8 mouse cellular contexts compared by ENCODE assay signal in the genomic region with DNA sequence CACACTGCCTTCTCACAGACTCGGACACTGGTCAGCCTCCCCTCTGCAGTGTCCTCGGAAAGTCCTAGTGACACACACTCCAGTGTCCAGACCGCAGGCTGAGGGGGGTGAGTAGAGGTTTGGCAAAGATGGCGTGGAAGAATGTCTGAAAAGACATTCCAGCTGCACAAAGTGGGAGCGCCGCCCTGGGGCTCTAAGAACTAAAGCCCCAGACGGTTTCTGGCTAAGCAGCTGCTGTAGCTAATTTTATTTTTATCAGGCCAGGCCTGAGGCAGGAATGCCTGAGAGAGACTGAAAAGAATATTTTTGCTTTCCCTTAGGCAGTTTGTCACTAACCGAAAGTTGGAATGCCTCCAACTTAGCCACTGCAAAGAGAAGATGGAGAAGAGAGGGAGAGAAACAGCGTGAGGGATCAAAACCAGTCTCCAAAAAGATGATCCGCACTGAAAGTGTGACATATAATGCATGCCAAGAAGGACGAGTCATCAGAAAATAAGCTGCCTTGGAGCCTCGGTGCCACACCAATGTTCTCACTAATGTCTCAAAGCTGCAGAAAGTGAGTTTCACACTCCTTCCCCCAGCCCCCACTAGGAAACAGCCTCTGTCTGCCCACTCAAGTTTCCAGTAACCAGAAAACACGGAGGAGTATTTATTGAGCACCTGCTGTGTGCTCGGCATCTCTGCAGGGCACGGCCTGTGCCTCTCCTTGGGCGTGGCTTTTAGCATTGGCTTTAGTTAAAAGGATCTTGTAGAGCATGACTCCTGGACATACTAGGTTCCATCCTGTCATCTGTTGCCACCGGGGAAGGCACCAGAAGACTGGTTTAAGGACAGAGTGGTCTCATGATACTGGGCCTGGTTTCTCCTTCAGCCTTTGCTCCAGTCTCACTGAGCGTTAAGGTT. TPM values are rescaled to one million over a fixed set of nuclear protein-coding genes. Genes with fewer than 3 reads are reported as not detected.
DNase-seq lines count a peak whose midpoint lies in the region; ATAC-seq and TF ChIP-seq lines count a peak whose summit lies in the region.

No protein-coding gene starts in this region.

- H3ac ChIP-seq in myocyte (ENCODE audit: control insufficient read depth, insufficient read length), result no peak overlapping the region

- H3K27me3 ChIP-seq in testis, adult 2 months (ENCODE audit: control insufficient read depth, insufficient read depth, low read length), result no peaks in the 10 kb centered on the region
- no peaks in the 10 kb centered on the region for H3K27me3 ChIP-seq in heart, embryonic 11.5 days (ENCODE audit: control insufficient read depth, insufficient read depth, low read length)
- H3K27me3 ChIP-seq in myocyte (ENCODE audit: control insufficient read depth, insufficient read depth, insufficient read length), result no peaks in the 10 kb centered on the region

- no peak for TF ChIP-seq POLR2A in testis, adult 2 months (IDR thresholded peaks at IDR 0.05; ENCODE audit: control insufficient read depth, low read depth, low read length)
- peak; percentile 13 for TF ChIP-seq POLR2A in myocyte (IDR thresholded peaks at IDR 0.05; ENCODE audit: insufficient read length, low read depth)

- no peaks in the 10 kb centered on the region for H3K9me3 ChIP-seq in heart, embryonic 11.5 days (replicated peaks; ENCODE audit: control insufficient read depth, low read length)

- H3K79me2 ChIP-seq in myocyte (ENCODE audit: control insufficient read depth, insufficient read depth), result no peaks in the 10 kb centered on the region

- ATAC-seq in erythroid progenitor cell, adult 5-6 weeks (replicated peaks; ENCODE audit: low FRiP score, poor library complexity, severe bottlenecking), result 0 out of 2 replicates have a peak, but pooled peaks have one; percentile 46
- no peak for ATAC-seq in heart, embryonic 11.5 days (replicated peaks; ENCODE audit: insufficient number of reproducible peaks, low FRiP score, low TSS enrichment)
- no peak for ATAC-seq in monocyte, adult 5-6 weeks (replicated peaks; ENCODE audit: insufficient number of reproducible peaks, low FRiP score, low TSS enrichment, poor library complexity, severe bottlenecking)

- 61% methylated on average over 18 of the region's 18 CpGs for WGBS in heart, embryonic 11.5 days (ENCODE audit: insufficient replicate concordance)

- DNase-seq in testis, postnatal 14 days (ENCODE audit: low spot score), result no peak
- peak; percentile 36 to 50 for DNase-seq in layer of hippocampus, postnatal 10 days (ENCODE audit: low spot score in 2 of 2)
- no peak for DNase-seq in thymus, postnatal 4 days

- no peak overlapping the region for H3K4me3 ChIP-seq in testis, adult 2 months (ENCODE audit: control insufficient read depth, low read depth, low read length)
- H3K4me3 ChIP-seq in heart, embryonic 11.5 days (ENCODE audit: low read depth, low read length), result no peak overlapping the region
- peak overlapping the region; percentile 15 for H3K4me3 ChIP-seq in myocyte

- H3K36me3 ChIP-seq in testis, adult 2 months (ENCODE audit: control insufficient read depth, insufficient read depth, low read length), result no peaks in the 10 kb centered on the region; the same call in 1 of the 2 replicates
- no peaks in the 10 kb centered on the region for H3K36me3 ChIP-seq in heart, embryonic 11.5 days (ENCODE audit: control insufficient read depth, insufficient read depth, low read length)
- H3K36me3 ChIP-seq in myocyte (ENCODE audit: control insufficient read depth, insufficient read depth), result peaks cover 6% of the 10 kb centered on the region

- no peak overlapping the region for H3K4me2 ChIP-seq in heart, embryonic 11.5 days
- H3K4me2 ChIP-seq in myocyte (ENCODE audit: low read depth), result peak overlapping the region; percentile 85

- H3K9ac ChIP-seq in heart, embryonic 11.5 days (ENCODE audit: low read depth, low read length), result peak overlapping the region; percentile 43

- TF ChIP-seq CTCF in testis, adult 2 months (IDR thresholded peaks at IDR 0.05; ENCODE audit: control insufficient read depth, insufficient read depth, insufficient replicate concordance, low read depth, low read length), result no peak

- peak overlapping the region; percentile 66 for H3K27ac ChIP-seq in testis, adult 2 months (ENCODE audit: control insufficient read depth, insufficient read depth, low read depth, low read length)
- H3K27ac ChIP-seq in heart, embryonic 11.5 days (ENCODE audit: low read depth, low read length), result peak overlapping the region; percentile 70

- no peaks in the 10 kb centered on the region for H3K4me1 ChIP-seq in testis, adult 2 months (ENCODE audit: control insufficient read depth, insufficient read depth, low read length)
- 0 out of 2 replicates have a peak, but pooled peaks cover 6% of the 10 kb centered on the region for H3K4me1 ChIP-seq in heart, embryonic 11.5 days (ENCODE audit: control insufficient read depth, insufficient read depth, low read length)

TF ChIP-seq in myocyte, 11 proteins besides CTCF, POLR2A, EP300 and RAD21:
- TF ChIP-seq SRF (IDR thresholded peaks at IDR 0.05; ENCODE audit: control insufficient read depth, insufficient read length, low read depth) (no peak), CEBPB (IDR thresholded peaks at IDR 0.05; ENCODE audit: insufficient read depth, poor library complexity, severe bottlenecking) (no peak), MYOG (IDR thresholded peaks at IDR 0.05; ENCODE audit: control insufficient read depth in 1 of 3, insufficient read depth in 1 of 3, insufficient read length in 2 of 3, low read depth in 2 of 3) (peak; percentile 11 to 95 (median 88)), REST (IDR thresholded peaks at IDR 0.05; ENCODE audit: insufficient read depth, insufficient read length) (no peak), TCF3 (IDR thresholded peaks at IDR 0.05; ENCODE audit: insufficient read length, low read depth) (no peak), MYOD1 (IDR thresholded peaks at IDR 0.05; ENCODE audit: control insufficient read depth in 1 of 3, insufficient read length in 2 of 3, low read depth in 2 of 3) (peak; percentile 63 to 87 (median 70)), TCF12 (IDR thresholded peaks at IDR 0.05; ENCODE audit: insufficient read depth, poor library complexity, severe bottlenecking) (peak; percentile 85), USF1 (IDR thresholded peaks at IDR 0.05; ENCODE audit: low read depth) (no peak), E2F4 (IDR thresholded peaks at IDR 0.05; ENCODE audit: insufficient read depth) (no peak), POLR2AphosphoS2 (IDR thresholded peaks at IDR 0.05; ENCODE audit: insufficient read length, low read depth) (peak; percentile 50)

RNA-seq across cellular contexts. Expression of a gene that starts 24.5 kb away (rescaled TPM):
- polyA plus RNA-seq in testis, adult 2 months (2012; rRNA removed), result 7.0 and 8.1 TPM in 2 replicates
- total RNA-seq in erythroid progenitor cell, adult 5-6 weeks (2015; ENCODE audit: low replicate concordance), result not detected in 2 replicates
- total RNA-seq in erythroid progenitor cell, adult 5-6 weeks (2017; ENCODE audit: low replicate concordance), result not detected in 2 replicates
- 4.8 and 6.3 TPM in 2 replicates for polyA plus RNA-seq in heart, embryonic 11.5 days (2014; fragmentation: Nextera tagmentation; extraction: Ambion mirVana)
- total RNA-seq in layer of hippocampus, postnatal 10 days (2021), result 10 to 100 TPM; 25.3 to 26.5 TPM
- 41.0 TPM for polyA plus RNA-seq in myocyte (2012; fragmentation: generic; extraction: Trizol)
- 1.4 to 3.1 TPM (median 2.7 TPM) in 3 replicates for total RNA-seq in monocyte, adult 5-6 weeks (2017)

RNA-seq across cellular contexts. Expression of a gene that starts 34.9 kb away (rescaled TPM):
- polyA plus RNA-seq in testis, adult 2 months (2012; rRNA removed), result 1.8 and 1.9 TPM in 2 replicates
- 0.84 and 1.4 TPM in 2 replicates for total RNA-seq in erythroid progenitor cell, adult 5-6 weeks (2015; ENCODE audit: low replicate concordance)
- total RNA-seq in erythroid progenitor cell, adult 5-6 weeks (2017; ENCODE audit: low replicate concordance), result 2.7 and 3.7 TPM in 2 replicates
- polyA plus RNA-seq in heart, embryonic 11.5 days (2014; fragmentation: Nextera tagmentation; extraction: Ambion mirVana), result 3.9 and 4.0 TPM in 2 replicates
- total RNA-seq in layer of hippocampus, postnatal 10 days (2021), result 10 to 100 TPM; 12.5 to 13.1 TPM
- polyA plus RNA-seq in myocyte (2012; fragmentation: generic; extraction: Trizol), result 2.2 TPM
- 3.7 to 7.5 TPM (median 5.2 TPM) in 3 replicates for total RNA-seq in monocyte, adult 5-6 weeks (2017)

Comparison
In these comparisons a context has a peak if more than half of its experiments do, and no peak if none do; other contexts are left out.
1. DNase-seq: peak in layer of hippocampus, postnatal 10 days (2 of 2); none in testis, postnatal 14 days (single experiment) and thymus, postnatal 4 days (single experiment).